9 mouse cellular contexts compared by ENCODE assay signal in genomic region chr8:98572597-98573514, GRCm38 (mm10).
DNase-seq lines count a peak whose midpoint lies in the region; ATAC-seq and TF ChIP-seq lines count a peak whose summit lies in the region.
"Had no signal": no experiment of that assay in that cellular context is flagged by ENCODE, and none has a peak within 500 bp of the region (broad histone marks: within the 10 kb centered on the region; RNA-seq: fewer than 3 reads in every experiment).

No protein-coding gene starts in this region.

- H3K4me2 ChIP-seq in hindbrain, embryonic 16.5 days (ENCODE audit: low read length) = no peak overlapping the region

- WGBS in hindbrain, embryonic 16.5 days = 17% methylated on average over 6 of the region's 6 CpGs
- 53% methylated on average over 6 of the region's 6 CpGs for WGBS in midbrain, embryonic 10.5 days

- peak; percentile 96 for ATAC-seq in hindbrain, embryonic 16.5 days

- TF ChIP-seq CTCF in gastrocnemius, adult 2 months (IDR thresholded peaks at IDR 0.05) = no peak

- intact Hi-C loops in gastrocnemius, postnatal 14 days (cut with DNase I; ENCODE audit: low total_unique reads) = no loop called here
- intact Hi-C loops in gastrocnemius, adult 2 months (cut with DNase I) = no loop called here

- H3K9me3 ChIP-seq in hindbrain, embryonic 16.5 days (ENCODE audit: control insufficient read depth, low read length) = no peaks in the 10 kb centered on the region
- H3K9me3 ChIP-seq in midbrain, embryonic 10.5 days (replicated peaks) = no peaks in the 10 kb centered on the region

- no peak overlapping the region for H3K4me3 ChIP-seq in gastrocnemius, adult 2 months
- no peak overlapping the region for H3K4me3 ChIP-seq in hindbrain, embryonic 16.5 days (ENCODE audit: low read length)
- H3K4me3 ChIP-seq in midbrain, embryonic 10.5 days = no peak overlapping the region

- H3K9ac ChIP-seq in hindbrain, embryonic 16.5 days (ENCODE audit: low read depth, low read length) = no peak overlapping the region

- no peak overlapping the region for H3K27ac ChIP-seq in gastrocnemius, adult 2 months
- H3K27ac ChIP-seq in hindbrain, embryonic 16.5 days (ENCODE audit: low read depth, low read length) = no peak overlapping the region
- H3K27ac ChIP-seq in midbrain, embryonic 10.5 days (replicated peaks) = peak overlapping the region; percentile 57; the same call in 1 of the 2 replicates

- DNase-seq in gastrocnemius, postnatal 14 days = peak; percentile 4
- no peak for DNase-seq in gastrocnemius, adult 2 months
- DNase-seq in midbrain, embryonic 10.5 days (ENCODE audit: low spot score) = peak; percentile 13
- DNase-seq in right cerebral cortex, postnatal 4 days = peak; percentile 22
- DNase-seq in spleen, postnatal 4 days (ENCODE audit: low spot score in 2 of 2) = no peak
- no peak for DNase-seq in kidney, adult 8-10 months
- DNase-seq in kidney, adult 18-20 months = no peak
- DNase-seq: thymus, postnatal 25 days had no signal

- no peaks in the 10 kb centered on the region for H3K4me1 ChIP-seq in hindbrain, embryonic 16.5 days (ENCODE audit: control insufficient read depth, insufficient read depth, low read depth, low read length)
- H3K4me1 ChIP-seq in midbrain, embryonic 10.5 days = peaks cover 12% of the 10 kb centered on the region

- H3K27me3 ChIP-seq in hindbrain, embryonic 16.5 days (replicated peaks; ENCODE audit: control insufficient read depth, insufficient read depth, low read length) = no peaks in the 10 kb centered on the region
- no peaks in the 10 kb centered on the region for H3K27me3 ChIP-seq in midbrain, embryonic 10.5 days (ENCODE audit: low read depth, poor library complexity, severe bottlenecking)

- no peaks in the 10 kb centered on the region for H3K36me3 ChIP-seq in hindbrain, embryonic 16.5 days (ENCODE audit: control insufficient read depth, insufficient read depth, low read length)
- H3K36me3 ChIP-seq in midbrain, embryonic 10.5 days = no peaks in the 10 kb centered on the region

Comparison
In these comparisons a context has a peak if more than half of its experiments do, and no peak if none do; other contexts are left out.
1. DNase-seq: peak in gastrocnemius, postnatal 14 days (single experiment), midbrain, embryonic 10.5 days (single experiment) and right cerebral cortex, postnatal 4 days (single experiment); none in gastrocnemius, adult 2 months (single experiment), spleen, postnatal 4 days (0 of 2), kidney, adult 8-10 months (0 of 2) and kidney, adult 18-20 months (single experiment).